Mouse (Mus musculus): ENCODE results near the gene Ostc. TPM values are rescaled to one million over a fixed set of nuclear protein-coding genes. Genes with fewer than 3 reads are reported as not detected.
A peak's percentile ranks its signal among the peaks of the same experiment; 100 is the strongest.

The Ostc gene
- polyA plus RNA-seq, 1 experiment from 2014 or later, result 333 TPM

- Histone ChIP-seq H3K9ac (ENCODE audit: low read length) (peak within 1 kb of the TSS; percentile 97), H3K9me3 (ENCODE audit: control insufficient read depth, low read length) (no peaks in the 10 kb centered on the region), H3K4me1 (ENCODE audit: control insufficient read depth, insufficient read depth, low read length) (peaks cover 5% of the 10 kb centered on the region; the same call in 1 of the 2 replicates), H3K4me2 (ENCODE audit: low read depth) (peak within 1 kb of the TSS; percentile 74), H3K36me3 (ENCODE audit: control insufficient read depth, insufficient read depth, low read length) (peaks cover 8% of the 10 kb centered on the region), H3K4me3 (ENCODE audit: low read depth, low read length) (peak within 1 kb of the TSS; percentile 99), H3K27ac (ENCODE audit: low read depth, low read length) (peak within 1 kb of the TSS; percentile 78), H3K27me3 (ENCODE audit: control insufficient read depth, insufficient read depth, low read length) (no peaks in the 10 kb centered on the region)
- WGBS, result 0% methylated on average over 45 of the region's 45 CpGs
- DNase-seq (ENCODE audit: low spot score) (peak; percentile 97), ATAC-seq (ENCODE audit: insufficient read depth, low FRiP score, low TSS enrichment) (peak; percentile 98)
Measured at GRCm38 (mm10) chr3:130730189-130730653, 21.0 kb upstream of the Ostc start, which contains the start of gene Rpl34. Gene Rpl34, minus strand, starts transcription at chr3:130730398.

- no peaks in the 10 kb centered on the region for H3K9me3 ChIP-seq (ENCODE audit: control insufficient read depth, low read length)
- peak overlapping the region; percentile 74 for H3K4me2 ChIP-seq (ENCODE audit: low read depth)
- ATAC-seq (ENCODE audit: insufficient read depth, low FRiP score, low TSS enrichment), result peak; percentile 42; the same call in 1 of the 2 replicates
- H3K9ac ChIP-seq (ENCODE audit: low read length), result peak overlapping the region; percentile 97
- peak overlapping the region; percentile 78 for H3K27ac ChIP-seq (ENCODE audit: low read depth, low read length)
- peaks cover 5% of the 10 kb centered on the region; the same call in 1 of the 2 replicates for H3K4me1 ChIP-seq (ENCODE audit: control insufficient read depth, insufficient read depth, low read length)
- H3K4me3 ChIP-seq (ENCODE audit: low read depth, low read length), result peak overlapping the region; percentile 99
- under 1% methylated on average over 57 of the region's 58 CpGs for WGBS
- DNase-seq (ENCODE audit: low spot score), result peak; percentile 54
- H3K36me3 ChIP-seq (ENCODE audit: control insufficient read depth, insufficient read depth, low read length), result peaks cover 8% of the 10 kb centered on the region
- H3K27me3 ChIP-seq (ENCODE audit: control insufficient read depth, insufficient read depth, low read length), result no peaks in the 10 kb centered on the region
Measured at GRCm38 (mm10) chr3:130729472-130730188, 20.4 kb upstream of the Ostc start.

- Histone ChIP-seq H3K36me3 (ENCODE audit: control insufficient read depth, insufficient read depth, low read length) (peaks cover 8% of the 10 kb centered on the region), H3K27ac (ENCODE audit: low read depth, low read length) (no peak overlapping the region), H3K4me3 (ENCODE audit: low read depth, low read length) (no peak overlapping the region), H3K9ac (ENCODE audit: low read length) (no peak overlapping the region), H3K9me3 (ENCODE audit: control insufficient read depth, low read length) (no peaks in the 10 kb centered on the region), H3K27me3 (ENCODE audit: control insufficient read depth, insufficient read depth, low read length) (no peaks in the 10 kb centered on the region), H3K4me2 (ENCODE audit: low read depth) (no peak overlapping the region), H3K4me1 (ENCODE audit: control insufficient read depth, insufficient read depth, low read length) (peaks cover 5% of the 10 kb centered on the region; the same call in 1 of the 2 replicates)
- no peak for ATAC-seq (ENCODE audit: insufficient read depth, low FRiP score, low TSS enrichment)
- 87% methylated on average over 4 of the region's 4 CpGs for WGBS
- DNase-seq (ENCODE audit: low spot score), result no peak
Measured at GRCm38 (mm10) chr3:130727676-130728075, 18.4 kb upstream of the Ostc start.

- H3K4me1 ChIP-seq (ENCODE audit: control insufficient read depth, insufficient read depth, low read length), result peaks cover 5% of the 10 kb centered on the region; the same call in 1 of the 2 replicates
- no peak for ATAC-seq (ENCODE audit: insufficient read depth, low FRiP score, low TSS enrichment)
- 85% methylated on average over 1 of the region's 1 CpGs for WGBS
- DNase-seq (ENCODE audit: low spot score), result no peak
- H3K4me3 ChIP-seq (ENCODE audit: low read depth, low read length), result no peak overlapping the region
- no peaks in the 10 kb centered on the region for H3K27me3 ChIP-seq (ENCODE audit: control insufficient read depth, insufficient read depth, low read length)
- H3K27ac ChIP-seq (ENCODE audit: low read depth, low read length), result no peak overlapping the region
- H3K4me2 ChIP-seq (ENCODE audit: low read depth), result no peak overlapping the region
- no peaks in the 10 kb centered on the region for H3K9me3 ChIP-seq (ENCODE audit: control insufficient read depth, low read length)
- H3K36me3 ChIP-seq (ENCODE audit: control insufficient read depth, insufficient read depth, low read length), result peaks cover 8% of the 10 kb centered on the region
- H3K9ac ChIP-seq (ENCODE audit: low read length), result no peak overlapping the region
Measured at GRCm38 (mm10) chr3:130727036-130727435, 17.8 kb upstream of the Ostc start.

- ATAC-seq (ENCODE audit: insufficient read depth, low FRiP score, low TSS enrichment), result no peak
- H3K4me2 ChIP-seq (ENCODE audit: low read depth), result no peak overlapping the region
- H3K27me3 ChIP-seq (ENCODE audit: control insufficient read depth, insufficient read depth, low read length), result no peaks in the 10 kb centered on the region
- no peaks in the 10 kb centered on the region for H3K9me3 ChIP-seq (ENCODE audit: control insufficient read depth, low read length)
- DNase-seq (ENCODE audit: low spot score), result no peak
- H3K4me3 ChIP-seq (ENCODE audit: low read depth, low read length), result no peak overlapping the region
- WGBS, result 71% methylated on average over 2 of the region's 2 CpGs
- H3K36me3 ChIP-seq (ENCODE audit: control insufficient read depth, insufficient read depth, low read length), result peaks cover 8% of the 10 kb centered on the region
- H3K4me1 ChIP-seq (ENCODE audit: control insufficient read depth, insufficient read depth, low read length), result peaks cover 5% of the 10 kb centered on the region; the same call in 1 of the 2 replicates
- H3K27ac ChIP-seq (ENCODE audit: low read depth, low read length), result no peak overlapping the region
- no peak overlapping the region for H3K9ac ChIP-seq (ENCODE audit: low read length)
Measured at GRCm38 (mm10) chr3:130725718-130726117, 16.5 kb upstream of the Ostc start.

GRCm38 (mm10) chr3:130722733-130723478 lies 13.7 kb upstream of the Ostc start:
- DNase-seq (ENCODE audit: low spot score) (no peak), ATAC-seq (ENCODE audit: insufficient read depth, low FRiP score, low TSS enrichment) (no peak)
- Histone ChIP-seq H3K4me2 (ENCODE audit: low read depth) (no peak overlapping the region), H3K9ac (ENCODE audit: low read length) (no peak overlapping the region), H3K4me1 (ENCODE audit: control insufficient read depth, insufficient read depth, low read length) (no peaks in the 10 kb centered on the region), H3K9me3 (ENCODE audit: control insufficient read depth, low read length) (no peaks in the 10 kb centered on the region), H3K36me3 (ENCODE audit: control insufficient read depth, insufficient read depth, low read length) (peaks cover 5% of the 10 kb centered on the region; the same call in 1 of the 2 replicates), H3K27me3 (ENCODE audit: control insufficient read depth, insufficient read depth, low read length) (no peaks in the 10 kb centered on the region), H3K4me3 (ENCODE audit: low read depth, low read length) (no peak overlapping the region), H3K27ac (ENCODE audit: low read depth, low read length) (no peak overlapping the region)
- 78% methylated on average over 11 of the region's 11 CpGs for WGBS

GRCm38 (mm10) chr3:130720225-130720624 lies 11.0 kb upstream of the Ostc start:
- ATAC-seq (ENCODE audit: insufficient read depth, low FRiP score, low TSS enrichment), result no peak
- 86% methylated on average over 4 of the region's 4 CpGs for WGBS
- Histone ChIP-seq H3K4me3 (ENCODE audit: low read depth, low read length) (no peak overlapping the region), H3K9me3 (ENCODE audit: control insufficient read depth, low read length) (no peaks in the 10 kb centered on the region), H3K27ac (ENCODE audit: low read depth, low read length) (no peak overlapping the region), H3K36me3 (ENCODE audit: control insufficient read depth, insufficient read depth, low read length) (no peaks in the 10 kb centered on the region), H3K4me2 (ENCODE audit: low read depth) (no peak overlapping the region), H3K4me1 (ENCODE audit: control insufficient read depth, insufficient read depth, low read length) (no peaks in the 10 kb centered on the region), H3K9ac (ENCODE audit: low read length) (no peak overlapping the region), H3K27me3 (ENCODE audit: control insufficient read depth, insufficient read depth, low read length) (no peaks in the 10 kb centered on the region)
- no peak for DNase-seq (ENCODE audit: low spot score)

- Histone ChIP-seq H3K27me3 (ENCODE audit: control insufficient read depth, insufficient read depth, low read length) (no peaks in the 10 kb centered on the region), H3K4me1 (ENCODE audit: control insufficient read depth, insufficient read depth, low read length) (no peaks in the 10 kb centered on the region), H3K4me3 (ENCODE audit: low read depth, low read length) (no peak overlapping the region), H3K9me3 (ENCODE audit: control insufficient read depth, low read length) (no peaks in the 10 kb centered on the region), H3K36me3 (ENCODE audit: control insufficient read depth, insufficient read depth, low read length) (no peaks in the 10 kb centered on the region), H3K4me2 (ENCODE audit: low read depth) (no peak overlapping the region), H3K27ac (ENCODE audit: low read depth, low read length) (no peak overlapping the region), H3K9ac (ENCODE audit: low read length) (no peak overlapping the region)
- DNase-seq (ENCODE audit: low spot score), result no peak
- no peak for ATAC-seq (ENCODE audit: insufficient read depth, low FRiP score, low TSS enrichment)
- 92% methylated on average over 4 of the region's 4 CpGs for WGBS
Measured at GRCm38 (mm10) chr3:130718871-130719270, 9.6 kb upstream of the Ostc start.

All from neural tube, embryonic 11.5 days (tissue).